Mouse (Mus musculus) frontal cortex, postnatal 36 days (tissue): ENCODE results near the gene Abhd14a.

ENCODE experiments used
- DNase-seq, 2 experiments: peaks; one replicate each; pipeline ENCODE4 v3.0.0; 2022; ENCODE audit warnings: low spot score in 2 of 2

The Abhd14a gene

DNA sequence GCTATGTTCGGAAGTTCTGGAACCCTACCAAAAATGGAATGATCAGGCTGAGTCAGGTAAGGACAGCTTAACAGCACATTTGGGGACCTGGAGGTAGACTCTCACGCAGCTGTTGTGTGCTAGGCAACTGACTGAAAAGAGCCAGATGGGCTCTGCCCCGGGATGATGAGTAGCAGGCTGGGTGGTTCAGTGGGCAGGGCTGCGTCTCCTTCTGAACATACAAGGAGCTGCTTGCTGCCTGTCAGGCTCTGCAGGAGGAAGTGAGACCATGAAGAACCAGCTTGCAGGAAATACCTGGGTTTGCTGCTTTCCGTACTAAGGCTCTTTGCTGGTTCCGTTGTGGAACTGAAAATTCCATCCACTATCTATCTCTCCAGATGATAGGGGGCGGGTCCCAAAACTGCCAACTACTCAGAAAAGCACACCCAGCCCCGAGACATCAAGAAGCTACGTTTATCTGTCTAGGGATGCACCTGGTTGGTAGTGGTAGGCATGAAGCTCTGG is 36.3 kb downstream of the Abhd14a start:
- DNase-seq, result peak; percentile 68 to 78

DNA sequence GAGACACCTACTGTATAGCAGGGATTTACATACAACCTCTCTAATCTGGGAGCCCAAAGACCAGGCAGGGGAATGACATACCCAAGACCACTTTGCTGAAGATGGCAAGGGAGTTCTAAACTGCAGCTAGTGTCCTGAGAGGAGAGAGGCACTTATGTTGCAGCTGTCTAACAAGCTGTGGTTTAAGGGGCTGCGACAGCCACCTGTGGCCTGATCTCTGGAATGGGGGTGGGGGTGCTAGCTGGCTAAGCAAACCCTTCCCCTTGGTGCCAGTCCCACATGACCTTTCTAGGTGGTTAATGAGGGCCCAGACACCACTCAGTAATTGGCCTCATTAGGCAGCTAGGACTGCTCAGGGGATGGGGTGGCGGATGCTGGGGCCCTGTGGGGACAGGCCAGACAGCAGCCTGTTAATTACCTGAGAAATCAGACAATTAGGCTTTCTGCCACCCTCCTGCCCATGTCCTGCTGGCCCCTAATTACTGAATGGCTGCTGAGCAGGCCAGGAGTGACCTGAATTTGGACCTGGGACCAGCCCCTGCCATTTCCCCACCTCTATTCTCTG is 37.3 kb downstream of the Abhd14a start:
- DNase-seq, result no peak

DNA sequence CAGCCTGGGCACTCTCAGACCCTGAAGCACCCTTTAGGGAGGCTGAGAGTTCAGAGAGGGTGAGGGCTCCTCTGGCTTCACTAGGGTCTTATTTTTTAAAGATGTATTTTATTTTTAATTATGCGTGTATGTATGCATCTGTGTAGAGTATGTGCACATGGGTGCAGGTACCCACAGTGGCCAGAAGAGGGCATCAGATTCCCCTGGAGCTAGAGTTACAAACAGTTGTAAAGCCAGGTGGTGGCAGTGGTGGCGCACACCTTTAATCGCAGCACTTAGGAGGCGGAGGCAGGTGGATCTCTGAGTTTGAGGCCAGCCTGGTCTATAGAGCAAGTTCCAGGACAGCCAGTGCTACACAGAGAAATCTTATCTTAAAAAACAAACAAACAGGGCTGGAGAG is 38.4 kb downstream of the Abhd14a start:
- DNase-seq, result no peak

DNA sequence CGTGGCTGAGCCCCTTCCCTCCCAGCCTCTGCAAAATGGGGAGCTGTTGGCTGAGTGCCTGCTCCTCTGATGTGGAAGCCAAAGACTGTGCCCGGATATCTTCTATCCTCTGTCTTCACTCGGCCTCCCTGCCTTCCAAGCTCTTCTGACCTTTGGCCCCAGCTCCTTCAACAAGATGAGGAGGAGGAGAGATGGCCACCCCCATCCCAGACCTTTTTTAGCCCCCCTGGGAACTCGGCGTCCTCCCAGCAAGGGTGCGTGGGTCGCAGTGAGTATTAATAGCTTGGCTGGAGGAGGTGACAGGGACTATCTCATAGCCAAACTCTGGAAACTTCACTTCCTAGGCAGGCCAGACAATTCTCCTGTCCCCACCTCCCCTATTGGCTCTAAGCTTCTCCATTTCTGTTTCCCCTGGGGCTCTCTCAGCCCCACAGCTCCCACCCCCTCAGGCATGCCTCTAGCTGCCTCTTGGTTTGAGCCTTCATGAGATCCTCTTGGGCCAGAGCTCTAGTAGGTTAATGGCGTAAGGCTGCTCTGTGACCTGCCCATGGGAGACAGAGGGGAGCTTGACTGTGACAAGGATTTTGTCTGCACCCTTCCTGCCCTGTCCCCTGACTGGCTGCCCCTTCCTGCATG is 40.9 kb downstream of the Abhd14a start:
- DNase-seq, result peak; percentile 56 to 67

DNA sequence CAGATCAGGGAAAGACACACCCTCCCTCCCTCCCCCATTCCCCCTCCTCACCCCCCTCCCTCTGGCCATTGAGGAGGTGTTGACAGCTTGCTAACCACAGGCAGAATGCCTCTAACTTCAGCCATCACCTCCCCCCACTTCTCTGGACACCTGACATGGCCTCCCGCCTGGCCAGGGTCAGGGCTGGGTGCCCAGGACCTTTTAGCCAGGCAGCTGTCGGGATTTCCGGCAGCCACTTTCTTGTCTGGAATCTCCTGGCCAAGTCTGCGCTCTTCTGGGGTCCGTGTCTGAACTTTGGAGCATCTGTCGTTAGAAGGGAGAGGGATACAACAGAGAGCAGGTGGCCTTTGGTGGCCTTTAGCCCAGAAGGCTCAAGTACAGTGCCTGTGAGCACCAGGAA is 42.2 kb downstream of the Abhd14a start:
- DNase-seq, result no peak

DNA sequence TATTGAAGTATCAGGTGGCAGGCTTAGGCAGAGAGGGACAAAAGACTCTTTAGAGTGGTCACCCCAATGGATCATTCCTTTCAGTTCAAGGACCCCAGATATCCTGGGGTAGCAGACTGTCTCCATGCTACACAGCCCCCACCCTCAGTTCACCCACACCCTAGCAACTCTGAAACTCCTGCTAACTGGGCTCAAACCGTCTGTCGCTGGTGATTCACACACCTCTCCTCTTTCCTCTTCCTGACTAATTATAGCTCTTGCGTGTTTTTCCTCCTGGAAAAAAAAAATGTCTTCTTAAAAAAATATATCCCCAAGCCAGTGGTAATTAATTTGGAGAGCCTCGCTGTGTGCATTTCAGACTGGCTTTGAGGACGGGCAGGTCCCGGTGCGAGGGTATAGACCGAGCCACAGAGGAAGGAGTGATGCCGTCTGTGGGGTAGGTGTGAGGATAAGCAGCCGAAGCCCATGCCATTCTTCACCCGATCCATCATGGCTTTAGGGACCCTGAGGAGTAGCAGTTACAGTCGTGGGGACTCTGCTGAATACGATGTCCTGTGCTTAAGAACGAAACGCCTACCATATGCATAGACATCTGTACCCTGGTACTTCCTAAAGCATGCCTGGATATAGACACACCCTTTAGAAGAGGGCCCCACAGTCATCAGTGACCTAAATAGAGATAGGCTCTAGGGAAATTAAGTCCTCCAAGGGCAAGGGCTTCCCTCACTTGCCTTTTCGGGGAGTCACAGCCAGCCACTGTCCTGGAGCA is 44.7 kb downstream of the Abhd14a start:
- DNase-seq, result peak in 1 of 2 experiments; percentile 59

DNA sequence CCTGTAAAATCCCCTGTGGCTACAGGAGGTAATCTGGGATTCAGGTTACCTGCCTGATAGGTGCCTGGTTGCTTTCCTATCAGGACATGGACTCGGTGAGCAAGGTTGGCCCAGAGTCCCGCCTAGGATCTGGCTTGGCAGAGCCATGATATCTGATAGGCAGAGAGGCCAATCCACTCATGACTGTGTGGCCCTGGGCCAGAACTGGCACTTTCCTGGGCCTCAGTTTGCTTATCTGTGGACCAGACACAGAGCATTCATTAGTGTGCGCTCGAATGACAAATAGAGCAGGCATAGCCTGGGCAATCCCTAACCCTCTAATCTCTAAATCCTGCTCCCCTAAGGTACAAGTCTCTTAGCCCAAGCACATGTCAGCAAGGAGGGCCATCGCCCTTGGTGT is 45.3 kb downstream of the Abhd14a start:
- DNase-seq, result no peak

DNA sequence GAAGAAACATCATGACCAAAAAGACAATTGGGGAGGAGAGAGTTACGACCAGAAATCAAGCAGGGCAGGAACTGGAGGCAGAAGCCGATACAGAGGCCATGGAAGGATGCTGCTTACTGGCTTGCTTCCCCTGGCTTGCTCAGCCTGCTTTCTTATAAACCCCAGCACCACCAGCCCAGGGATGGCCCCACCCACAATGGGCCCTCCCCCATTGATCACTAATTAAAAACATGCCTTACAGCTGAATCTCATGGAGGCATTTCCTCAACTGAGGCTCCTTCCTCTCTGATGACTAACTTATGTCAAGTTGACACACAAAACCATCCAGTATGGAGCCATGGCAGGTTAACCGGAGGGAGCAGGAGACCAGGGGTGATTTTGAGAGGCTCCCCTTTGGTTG is 47.7 kb downstream of the Abhd14a start:
- no peak for DNase-seq

DNA sequence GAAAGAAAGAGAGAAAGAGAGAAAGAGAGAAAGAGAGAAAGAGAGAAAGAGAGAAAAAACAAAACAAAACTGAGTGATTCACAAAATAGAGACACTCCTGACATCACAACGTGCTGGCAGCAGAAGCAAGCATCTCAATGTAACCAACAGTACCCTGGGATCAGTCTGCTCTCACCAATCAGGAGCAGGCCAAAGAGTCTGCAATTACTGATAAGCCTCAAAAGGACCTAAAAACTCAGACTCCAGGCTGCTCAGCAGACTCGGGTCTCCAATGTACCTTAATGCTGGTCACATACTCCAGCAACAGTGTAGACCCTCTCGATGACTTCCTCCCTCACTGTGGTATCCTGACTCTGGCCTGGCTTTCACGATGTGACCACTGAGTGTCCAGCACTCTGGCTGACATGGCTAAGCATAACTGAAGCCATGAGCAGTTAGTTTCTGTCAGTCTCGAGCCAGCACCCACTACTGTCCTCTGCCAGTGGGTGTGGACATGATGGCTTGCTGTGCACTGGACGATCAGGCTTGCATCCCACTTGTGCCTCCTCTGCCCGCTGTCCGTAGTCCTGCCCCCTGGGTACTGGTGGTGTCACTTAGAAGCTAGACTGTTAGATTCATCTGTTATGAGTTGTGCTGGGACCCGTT is 48.7 kb downstream of the Abhd14a start:
- DNase-seq, result no peak

DNA sequence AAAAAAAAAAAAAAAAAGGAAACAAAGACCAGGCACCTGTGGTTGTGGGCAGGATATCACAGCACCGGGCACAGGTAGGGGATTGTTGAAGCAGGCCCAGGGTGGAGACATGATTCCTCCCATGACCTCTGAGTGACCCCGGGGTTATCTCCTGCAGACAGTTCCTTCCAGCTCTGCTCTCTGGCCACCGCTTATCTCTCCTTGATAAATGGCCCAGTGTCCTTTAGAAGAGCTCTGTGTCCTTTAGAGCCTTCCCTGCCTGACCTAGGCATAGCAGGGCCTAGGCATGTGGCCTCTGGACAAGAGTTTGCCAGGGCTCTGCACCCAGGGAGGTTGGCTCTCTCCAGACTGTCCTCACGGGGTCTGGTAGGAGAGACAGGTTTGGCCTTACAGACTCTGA is 49.7 kb downstream of the Abhd14a start:
- no peak for DNase-seq

DNA sequence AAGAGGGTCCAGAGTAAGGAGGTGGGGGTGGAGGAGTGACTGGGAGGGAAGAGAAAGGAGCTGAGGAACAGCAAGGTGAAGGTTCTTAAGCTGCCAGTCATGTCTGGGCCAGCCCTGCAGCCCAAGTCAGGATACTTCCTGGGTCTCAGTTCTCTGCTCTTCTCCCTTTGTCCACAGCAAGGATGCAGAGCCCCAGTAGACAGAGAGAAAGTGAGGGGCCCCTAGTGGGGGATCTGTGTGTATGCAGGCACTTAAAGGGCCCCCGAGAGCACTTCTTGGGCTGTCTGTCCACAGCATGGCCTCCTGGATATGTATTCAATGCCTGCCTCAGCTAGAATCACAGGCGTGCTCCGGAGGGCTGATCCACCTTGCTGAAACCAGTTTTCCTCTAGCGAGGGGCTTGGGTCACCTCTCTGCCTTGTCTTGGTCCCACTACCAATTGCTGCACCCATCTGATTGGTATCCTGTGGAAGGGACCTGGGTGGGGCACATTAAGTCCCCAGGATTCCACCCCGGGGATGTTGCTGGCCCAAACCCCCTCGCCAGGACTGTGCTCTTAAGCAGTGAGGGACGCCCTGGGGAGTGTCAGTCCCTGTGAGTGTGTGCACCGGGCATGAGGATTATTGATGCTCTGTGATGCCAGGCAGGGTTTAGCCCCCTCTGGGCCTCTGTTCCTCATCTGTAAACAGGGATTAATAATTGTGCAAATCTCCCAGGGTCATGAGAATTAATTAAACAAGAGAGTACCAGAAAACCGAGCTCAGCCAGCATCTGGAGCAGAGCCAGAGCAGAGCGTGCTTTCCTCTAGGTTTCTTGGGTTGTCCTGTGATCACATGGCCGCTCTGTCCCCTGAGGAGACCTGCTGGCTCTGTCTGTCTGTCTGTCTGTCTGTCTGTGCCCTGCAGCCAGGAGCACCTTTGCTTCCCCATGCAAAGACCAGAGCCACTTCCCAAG is 52.6 kb downstream of the Abhd14a start:
- no peak for DNase-seq

DNA sequence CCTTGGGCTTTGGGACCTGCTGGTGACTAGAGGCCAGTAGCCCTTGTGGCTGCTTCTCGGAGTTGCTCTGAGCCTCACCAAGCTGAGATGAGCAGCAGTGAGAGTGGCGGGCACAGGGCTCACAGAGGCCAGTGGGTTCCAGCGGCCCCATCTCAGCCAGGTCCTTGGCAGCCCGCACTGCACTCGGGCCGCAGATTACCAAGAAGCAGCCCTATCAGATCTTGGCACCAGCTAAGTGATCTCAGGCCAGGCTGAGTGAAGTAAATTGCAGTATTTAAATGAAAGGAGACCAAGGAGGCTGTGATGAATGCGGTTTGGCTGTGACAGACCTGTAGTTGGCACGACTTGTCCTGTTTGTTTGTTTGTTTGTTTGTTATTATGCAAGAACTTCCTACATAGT is 53.9 kb downstream of the Abhd14a start:
- no peak for DNase-seq

DNA sequence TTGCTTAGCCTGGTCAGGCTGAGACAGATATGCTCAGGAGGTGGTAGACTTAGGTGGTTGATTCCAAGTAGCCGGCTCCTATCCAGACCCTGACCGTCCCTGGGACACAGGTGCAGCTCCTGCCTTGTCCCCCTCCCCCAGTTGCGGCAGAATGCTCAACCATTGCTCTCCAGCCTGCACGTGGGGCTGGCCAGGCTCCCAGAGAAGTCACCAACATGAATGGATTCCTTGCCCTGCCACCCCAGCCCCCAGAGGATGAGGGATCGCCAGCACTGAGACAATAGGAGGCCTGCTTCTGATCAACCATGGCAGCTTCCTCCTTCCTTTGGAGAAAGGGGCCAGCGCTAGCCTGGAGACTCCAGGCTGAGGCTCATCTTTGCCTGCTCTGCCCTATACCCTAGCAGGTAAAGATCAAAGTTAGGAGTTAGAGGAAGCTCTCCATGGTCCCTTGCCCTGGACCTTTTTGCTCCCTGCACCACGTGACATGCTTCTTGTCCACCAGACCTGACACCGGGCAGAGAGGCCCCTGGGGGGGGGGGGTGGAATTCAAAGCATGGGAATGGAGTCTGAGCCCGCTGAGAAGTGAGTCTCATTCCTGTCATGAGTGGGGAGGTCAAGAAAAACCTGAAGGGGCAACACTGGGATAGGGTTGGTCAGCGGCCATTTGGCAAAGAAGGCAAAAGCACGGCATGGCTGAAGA is 54.5 kb downstream of the Abhd14a start:
- no peak for DNase-seq
